Mouse (Mus musculus): Measurements from ENCODE around the gene Sf3a3.

Gene Sf3a3

GRCm38 (mm10) chr4:124714545-124715481 lies at the start of gene Sf3a3:
Gene Sf3a3, plus strand, starts transcription at chr4:124714776.
- in situ Hi-C loops (cut with MboI, MseI), result loop anchor here (5.0 to 25.0 kb wide), 3 partner anchors 132 to 1372 kb away; partner anchors contain the start of genes Dnali1, Lsm10 and Snip1

GRCm38 (mm10) chr4:124667476-124668033 lies 47.0 kb upstream of the Sf3a3 start:
- in situ Hi-C loops (cut with MboI, MseI), result no loop called here

GRCm38 (mm10) chr4:124668078-124668477 lies 46.5 kb upstream of the Sf3a3 start:
- in situ Hi-C loops (cut with MboI, MseI), result no loop called here

GRCm38 (mm10) chr4:124670232-124670631 lies 44.3 kb upstream of the Sf3a3 start:
- in situ Hi-C loops (cut with MboI, MseI), result loop anchor here (10.0 kb wide), 1 partner anchor 725 kb away; no protein-coding TSS in a partner anchor

GRCm38 (mm10) chr4:124671583-124671982 lies 43.0 kb upstream of the Sf3a3 start:
- in situ Hi-C loops (cut with MboI, MseI), result loop anchor here (10.0 kb wide), 1 partner anchor 727 kb away; no protein-coding TSS in a partner anchor

- in situ Hi-C loops (cut with MboI, MseI), result loop anchor here (10.0 kb wide), 1 partner anchor 728 kb away; no protein-coding TSS in a partner anchor
These were observed 41.9 kb upstream of the Sf3a3 start for GRCm38 (mm10) chr4:124672347-124673320.

- in situ Hi-C loops (cut with MboI, MseI), result loop anchor here (5.0 to 10.0 kb wide), 2 partner anchors 447 to 730 kb away; no protein-coding TSS in a partner anchor
These were observed 40.1 kb upstream of the Sf3a3 start for GRCm38 (mm10) chr4:124674334-124675032.

- in situ Hi-C loops (cut with MboI, MseI), result loop anchor here (5.0 to 10.0 kb wide), 2 partner anchors 448 to 730 kb away; no protein-coding TSS in a partner anchor
These were observed 39.5 kb upstream of the Sf3a3 start for GRCm38 (mm10) chr4:124675037-124675436.

GRCm38 (mm10) chr4:124675958-124676357 lies 38.6 kb upstream of the Sf3a3 start:
- in situ Hi-C loops (cut with MboI, MseI), result loop anchor here (5.0 to 10.0 kb wide), 2 partner anchors 449 to 731 kb away; no protein-coding TSS in a partner anchor

- in situ Hi-C loops (cut with MboI, MseI), result loop anchor here (10.0 kb wide), 2 partner anchors 757 to 937 kb away; no protein-coding TSS in a partner anchor
These were observed 32.3 kb upstream of the Sf3a3 start for GRCm38 (mm10) chr4:124682270-124682669.

GRCm38 (mm10) chr4:124683474-124683873 lies 31.1 kb upstream of the Sf3a3 start:
- in situ Hi-C loops (cut with MboI, MseI), result loop anchor here (10.0 kb wide), 2 partner anchors 759 to 939 kb away; no protein-coding TSS in a partner anchor

GRCm38 (mm10) chr4:124685004-124685403 lies 29.6 kb upstream of the Sf3a3 start:
- in situ Hi-C loops (cut with MboI, MseI), result loop anchor here (5.0 to 10.0 kb wide), 3 partner anchors 67 to 940 kb away; no protein-coding TSS in a partner anchor

- in situ Hi-C loops (cut with MboI, MseI), result loop anchor here (5.0 to 10.0 kb wide), 3 partner anchors 67 to 941 kb away; no protein-coding TSS in a partner anchor
These were observed 29.1 kb upstream of the Sf3a3 start for GRCm38 (mm10) chr4:124685453-124685852.

- in situ Hi-C loops (cut with MboI, MseI), result loop anchor here (5.0 to 10.0 kb wide), 3 partner anchors 66 to 941 kb away; no protein-coding TSS in a partner anchor
These were observed 28.6 kb upstream of the Sf3a3 start for GRCm38 (mm10) chr4:124685897-124686402.

- in situ Hi-C loops (cut with MboI, MseI), result no loop called here
These were observed 23.1 kb upstream of the Sf3a3 start for GRCm38 (mm10) chr4:124691455-124691854.

GRCm38 (mm10) chr4:124692416-124692861 lies 22.1 kb upstream of the Sf3a3 start:
- in situ Hi-C loops (cut with MboI, MseI), result no loop called here

GRCm38 (mm10) chr4:124693135-124693894 lies 21.3 kb upstream of the Sf3a3 start, which contains the start of gene Utp11:
Gene Utp11, minus strand, starts transcription at chr4:124693600.
- in situ Hi-C loops (cut with MboI, MseI), result no loop called here

GRCm38 (mm10) chr4:124694572-124694971 lies 20.0 kb upstream of the Sf3a3 start:
- in situ Hi-C loops (cut with MboI, MseI), result no loop called here
